Mouse (Mus musculus): ENCODE measurements around the gene Rrnad1.

Gene Rrnad1

DNA sequence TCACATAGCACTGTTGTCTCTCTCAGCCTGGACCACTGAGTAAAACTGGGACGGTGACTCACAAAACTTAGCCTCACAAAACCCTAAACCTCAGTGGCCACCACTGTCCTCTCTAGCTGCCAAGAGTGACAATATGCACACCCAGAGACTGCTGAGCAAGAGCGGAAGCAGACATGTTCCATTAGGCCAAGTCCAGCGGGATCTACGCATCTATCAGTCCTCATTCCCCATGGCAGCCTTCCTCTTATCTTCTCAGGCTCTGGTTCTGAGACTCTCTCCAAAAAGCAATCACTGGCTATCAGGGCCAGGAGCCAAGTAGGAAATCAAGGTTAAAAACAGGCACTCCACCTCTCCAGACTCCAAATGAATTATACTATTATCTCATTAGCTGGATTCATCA, 52.8 kb downstream of the Rrnad1 start:
- DNase-seq = no peak

Measured in kidney, postnatal 25 days (tissue).